ENCODE assay signal across 18 mouse cellular contexts in genomic region chr10:61308706-61309320, GRCm38 (mm10). TPM values are rescaled to one million over a fixed set of nuclear protein-coding genes. Genes with fewer than 3 reads are reported as not detected.
A peak's percentile ranks its signal among the peaks of the same experiment; 100 is the strongest.
DNase-seq lines count a peak whose midpoint lies in the region; ATAC-seq and TF ChIP-seq lines count a peak whose summit lies in the region.
"Had no signal": no experiment of that assay in that cellular context is flagged by ENCODE, and none has a peak within 500 bp of the region (broad histone marks: within the 10 kb centered on the region; RNA-seq: fewer than 3 reads in every experiment).

No protein-coding gene starts in this region.

- H3K4me1 ChIP-seq in kidney, adult 2 months (ENCODE audit: control insufficient read depth, insufficient read depth, low read length): peaks cover 4% of the 10 kb centered on the region; the same call in 1 of the 2 replicates
- H3K4me1 ChIP-seq in embryonic facial prominence, embryonic 11.5 days (ENCODE audit: control insufficient read depth, insufficient read depth, low read length): 0 out of 2 replicates have a peak, but pooled peaks cover 2% of the 10 kb centered on the region
- peaks cover 14% of the 10 kb centered on the region for H3K4me1 ChIP-seq in kidney, postnatal 0 days (replicated peaks; ENCODE audit: insufficient read depth, low read length)
- H3K4me1 ChIP-seq: forebrain, embryonic 13.5 days had no signal

- DNase-seq in kidney, adult 2 months: peak; percentile 52
- DNase-seq in kidney, postnatal 4 days: no peak
- DNase-seq in embryonic facial prominence, embryonic 11.5 days (ENCODE audit: low spot score): peak; percentile 73
- peak; percentile 42 for DNase-seq in kidney, postnatal 0 days (ENCODE audit: low spot score)
- peak; percentile 40 for DNase-seq in skeletal muscle tissue, adult 2 months (ENCODE audit: low read depth, low spot score)
- DNase-seq in layer of hippocampus, postnatal 25 days (ENCODE audit: extremely low spot score in 1 of 2, low spot score in 1 of 2): no peak
- no peak for DNase-seq in cerebellum, adult 9-10 months
- DNase-seq: adrenal gland, postnatal 14 days; thymus, postnatal 25 days had no signal

- 0 out of 2 replicates have a peak, but pooled peaks have one; percentile 68 for ATAC-seq in embryonic facial prominence, embryonic 11.5 days (replicated peaks; ENCODE audit: insufficient number of reproducible peaks, low FRiP score, low TSS enrichment, low read depth)
- ATAC-seq in kidney, postnatal 0 days (replicated peaks; ENCODE audit: low FRiP score, low read depth): no peak
- ATAC-seq: forebrain, embryonic 13.5 days had no signal

- no peak overlapping the region for H3K27ac ChIP-seq in kidney, adult 2 months (ENCODE audit: insufficient read depth, low read depth, low read length)
- no peak overlapping the region for H3K27ac ChIP-seq in embryonic facial prominence, embryonic 11.5 days (replicated peaks; ENCODE audit: low read depth, low read length)
- no peak overlapping the region for H3K27ac ChIP-seq in kidney, postnatal 0 days
- H3K27ac ChIP-seq: forebrain, embryonic 13.5 days; heart, embryonic 15.5 days; hindbrain, embryonic 14.5 days; liver, embryonic 14.5 days had no signal

- no peaks in the 10 kb centered on the region for H3K27me3 ChIP-seq in kidney, adult 2 months (replicated peaks; ENCODE audit: control insufficient read depth, insufficient read depth, low read length)
- no peaks in the 10 kb centered on the region for H3K27me3 ChIP-seq in embryonic facial prominence, embryonic 11.5 days (ENCODE audit: control insufficient read depth, insufficient read depth, low read length)
- H3K27me3 ChIP-seq in kidney, postnatal 0 days (ENCODE audit: insufficient read depth, low read length): no peaks in the 10 kb centered on the region
- H3K27me3 ChIP-seq: forebrain, embryonic 13.5 days; heart, embryonic 15.5 days had no signal

- no peaks in the 10 kb centered on the region for H3K9me3 ChIP-seq in embryonic facial prominence, embryonic 11.5 days (replicated peaks; ENCODE audit: control insufficient read depth, low read length)
- H3K9me3 ChIP-seq in kidney, postnatal 0 days (replicated peaks; ENCODE audit: low read length): no peaks in the 10 kb centered on the region
- H3K9me3 ChIP-seq: forebrain, embryonic 13.5 days; heart, embryonic 15.5 days; megakaryocyte, embryonic 14.5 days had no signal

- WGBS in kidney, adult 2 months: 63% methylated on average over 12 of the region's 12 CpGs
- 51% methylated on average over 12 of the region's 12 CpGs for WGBS in embryonic facial prominence, embryonic 11.5 days
- 52% methylated on average over 12 of the region's 12 CpGs for WGBS in kidney, postnatal 0 days

- H3K4me3 ChIP-seq in kidney, adult 2 months (ENCODE audit: insufficient read depth, low read depth, low read length): no peak overlapping the region
- no peak overlapping the region for H3K4me3 ChIP-seq in embryonic facial prominence, embryonic 11.5 days (ENCODE audit: low read depth, low read length)
- no peak overlapping the region for H3K4me3 ChIP-seq in kidney, postnatal 0 days (replicated peaks; ENCODE audit: low read depth, low read length)
- H3K4me3 ChIP-seq: forebrain, embryonic 13.5 days; heart, embryonic 15.5 days; megakaryocyte, embryonic 14.5 days had no signal

- H3K4me2 ChIP-seq in embryonic facial prominence, embryonic 11.5 days (ENCODE audit: low read depth, low read length): no peak overlapping the region
- H3K4me2 ChIP-seq in kidney, postnatal 0 days (ENCODE audit: low read length): no peak overlapping the region
- H3K4me2 ChIP-seq: forebrain, embryonic 13.5 days; heart, embryonic 15.5 days; hindbrain, embryonic 14.5 days had no signal

- TF ChIP-seq CTCF in kidney, adult 2 months (conservative IDR thresholded peaks at IDR 0.05; ENCODE audit: insufficient read depth, insufficient read length, low read depth, low read length): no peak
- TF ChIP-seq CTCF in kidney, postnatal 0 days (IDR thresholded peaks at IDR 0.05; ENCODE audit: low read depth): no peak

- H3K36me3 ChIP-seq in kidney, adult 2 months (ENCODE audit: control insufficient read depth, insufficient read depth, low read length): no peaks in the 10 kb centered on the region
- no peaks in the 10 kb centered on the region for H3K36me3 ChIP-seq in embryonic facial prominence, embryonic 11.5 days (replicated peaks; ENCODE audit: control insufficient read depth, insufficient read depth, low read depth, low read length)
- H3K36me3 ChIP-seq in kidney, postnatal 0 days (ENCODE audit: insufficient read depth, low read length): no peaks in the 10 kb centered on the region
- H3K36me3 ChIP-seq: heart, embryonic 15.5 days had no signal

- no peak for TF ChIP-seq POLR2A in kidney, adult 2 months (IDR thresholded peaks at IDR 0.05; ENCODE audit: low read depth, low read length)

- H3K9ac ChIP-seq in embryonic facial prominence, embryonic 11.5 days (replicated peaks; ENCODE audit: low read length): no peak overlapping the region
- H3K9ac ChIP-seq in kidney, postnatal 0 days (ENCODE audit: low read depth, low read length): no peak overlapping the region
- H3K9ac ChIP-seq: forebrain, embryonic 13.5 days; heart, embryonic 15.5 days; hindbrain, embryonic 14.5 days; liver, embryonic 14.5 days had no signal

RNA-seq across cellular contexts. Expression of gene Prf1, which starts 11.2 kb away (rescaled TPM):
- 0.65 and 1.5 TPM in 2 replicates for polyA plus RNA-seq in kidney, adult 2 months (2012; rRNA removed)
- not detected in 2 replicates for polyA plus RNA-seq in embryonic facial prominence, embryonic 11.5 days (2014; fragmentation: Nextera tagmentation; extraction: Ambion mirVana)
- 0.05 TPM in 1 of 2 replicates, not detected in the other for polyA plus RNA-seq in kidney, postnatal 0 days (2015; fragmentation: Nextera tagmentation; extraction: Ambion mirVana)
- total RNA-seq in layer of hippocampus, postnatal 25 days (2021): not detected
- total RNA-seq: gastrocnemius, adult 8-10 months; layer of hippocampus, adult 18-20 months had no signal
- polyA plus RNA-seq: cortical plate, adult 2 months; forebrain, embryonic 13.5 days; stomach, embryonic 14.5 days had no signal

RNA-seq across cellular contexts. Expression of gene Adamts14, which starts 35.6 kb away (rescaled TPM):
- polyA plus RNA-seq in kidney, adult 2 months (2012; rRNA removed): 1.3 and 1.7 TPM in 2 replicates
- polyA plus RNA-seq in embryonic facial prominence, embryonic 11.5 days (2014; fragmentation: Nextera tagmentation; extraction: Ambion mirVana): 0.27 and 0.64 TPM in 2 replicates
- 0.71 and 0.89 TPM in 2 replicates for polyA plus RNA-seq in kidney, postnatal 0 days (2015; fragmentation: Nextera tagmentation; extraction: Ambion mirVana)
- 1 to 10 TPM; 1.3 TPM for total RNA-seq in layer of hippocampus, postnatal 25 days (2021)

Comparison
In these comparisons a context has a peak if more than half of its experiments do, and no peak if none do; other contexts are left out.
1. DNase-seq: peak in kidney, adult 2 months (single experiment), embryonic facial prominence, embryonic 11.5 days (single experiment), kidney, postnatal 0 days (single experiment) and skeletal muscle tissue, adult 2 months (single experiment); none in kidney, postnatal 4 days (0 of 2), layer of hippocampus, postnatal 25 days (0 of 2) and cerebellum, adult 9-10 months (single experiment).